Comparison of ENCODE assay signal across 9 mouse cellular contexts in the genomic region with DNA sequence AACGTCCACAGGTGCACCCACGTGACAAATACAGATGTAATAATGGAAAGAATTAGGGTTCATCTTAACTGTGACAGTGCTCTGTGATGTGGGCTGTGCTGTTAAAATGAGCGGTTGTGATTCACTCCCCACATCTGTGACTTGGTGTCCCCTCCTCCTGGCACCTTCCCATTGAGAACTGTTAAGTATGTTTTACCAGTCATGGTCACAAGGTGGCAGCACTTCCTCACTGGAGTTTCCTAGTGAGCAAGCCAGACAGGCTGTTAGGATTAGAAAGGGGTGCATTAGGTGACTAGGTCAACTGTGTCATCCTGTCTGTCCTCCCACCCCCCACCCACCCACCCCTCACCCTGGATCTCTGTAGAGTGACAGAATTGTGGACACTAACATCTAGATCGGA. TPM values are rescaled to one million over a fixed set of nuclear protein-coding genes. Genes with fewer than 3 reads are reported as not detected.
DNase-seq lines count a peak whose midpoint lies in the region; ATAC-seq and TF ChIP-seq lines count a peak whose summit lies in the region.
"Had no signal": no experiment of that assay in that cellular context is flagged by ENCODE, and none has a peak within 500 bp of the region (broad histone marks: within the 10 kb centered on the region; RNA-seq: fewer than 3 reads in every experiment).

No protein-coding gene starts in this region.

- peak; percentile 49; the same call in 1 of the 2 replicates for ATAC-seq in liver, postnatal 0 days
- ATAC-seq in neutrophil, adult 5-6 weeks (ENCODE audit: extremely low read depth, insufficient number of reproducible peaks, low FRiP score, poor library complexity, severe bottlenecking): peak; percentile 91

- no peak overlapping the region for H3K4me2 ChIP-seq in liver, postnatal 0 days (ENCODE audit: low read depth, low read length)
- H3K4me2 ChIP-seq: heart, embryonic 13.5 days had no signal

- no peak for TF ChIP-seq EP300 in liver, postnatal 0 days (IDR thresholded peaks at IDR 0.05; ENCODE audit: low read depth)

- no peaks in the 10 kb centered on the region for H3K36me3 ChIP-seq in C2C12 (ENCODE audit: control insufficient read depth, insufficient read depth)
- no peaks in the 10 kb centered on the region for H3K36me3 ChIP-seq in liver, postnatal 0 days (replicated peaks; ENCODE audit: insufficient read depth, low read length)
- no peaks in the 10 kb centered on the region for H3K36me3 ChIP-seq in thymus, adult 2 months (ENCODE audit: control insufficient read depth, insufficient read depth, low read length)
- H3K36me3 ChIP-seq: heart, embryonic 13.5 days had no signal

- H3K27ac ChIP-seq in liver, postnatal 0 days (ENCODE audit: low read depth): no peak overlapping the region
- no peak overlapping the region for H3K27ac ChIP-seq in thymus, adult 2 months (ENCODE audit: control insufficient read depth, insufficient read depth, low read length)
- H3K27ac ChIP-seq: heart, embryonic 13.5 days had no signal

- H3K79me3 ChIP-seq in C2C12 (ENCODE audit: low read depth): no peaks in the 10 kb centered on the region

- H3K4me3 ChIP-seq in C2C12 (ENCODE audit: insufficient read depth, poor library complexity, severe bottlenecking): no peak overlapping the region
- H3K4me3 ChIP-seq in liver, postnatal 0 days (ENCODE audit: low read depth, low read length): no peak overlapping the region
- H3K4me3 ChIP-seq in thymus, adult 2 months (ENCODE audit: control insufficient read depth, insufficient read depth, low read length): no peak overlapping the region
- H3K4me3 ChIP-seq: heart, embryonic 13.5 days had no signal

- H3K9ac ChIP-seq in liver, postnatal 0 days (replicated peaks): no peak overlapping the region
- H3K9ac ChIP-seq: heart, embryonic 13.5 days had no signal

- H3K4me1 ChIP-seq in liver, postnatal 0 days (ENCODE audit: insufficient read depth): peaks cover 5% of the 10 kb centered on the region; the same call in 1 of the 2 replicates
- H3K4me1 ChIP-seq in thymus, adult 2 months (replicated peaks; ENCODE audit: control insufficient read depth, insufficient read depth, low read length): no peaks in the 10 kb centered on the region
- H3K4me1 ChIP-seq: heart, embryonic 13.5 days had no signal

- TF ChIP-seq CTCF in C2C12 (IDR thresholded peaks at IDR 0.05; ENCODE audit: control insufficient read depth, insufficient read depth, insufficient read length): peak; percentile 10
- TF ChIP-seq CTCF in liver, postnatal 0 days (IDR thresholded peaks at IDR 0.05; ENCODE audit: low read depth): peak; percentile 91
- TF ChIP-seq CTCF in thymus, adult 2 months (IDR thresholded peaks at IDR 0.05; ENCODE audit: borderline replicate concordance, control insufficient read depth, extremely low read depth, insufficient read depth, low read length, poor library complexity): no peak

- H3K9me3 ChIP-seq in liver, postnatal 0 days (ENCODE audit: low read length): no peaks in the 10 kb centered on the region
- H3K9me3 ChIP-seq: heart, embryonic 13.5 days had no signal

- no peaks in the 10 kb centered on the region for H3K79me2 ChIP-seq in C2C12 (ENCODE audit: control insufficient read depth, insufficient read depth)

- no peaks in the 10 kb centered on the region for H3K27me3 ChIP-seq in C2C12 (ENCODE audit: control insufficient read depth, insufficient read depth, insufficient read length)
- H3K27me3 ChIP-seq in liver, postnatal 0 days (ENCODE audit: insufficient read depth, low read length): no peaks in the 10 kb centered on the region
- H3K27me3 ChIP-seq in thymus, adult 2 months (ENCODE audit: control insufficient read depth, insufficient read depth, low read length): no peaks in the 10 kb centered on the region

- peak; percentile 76 for DNase-seq in adrenal gland, adult 2 months
- DNase-seq in embryo, embryonic 11.5 days (ENCODE audit: low read depth, low spot score): peak; percentile 64
- peak; percentile 53 to 79 for DNase-seq in heart, adult 9 months (ENCODE audit: low spot score in 2 of 2)
- DNase-seq in kidney, postnatal 36 days: peak; percentile 78 to 91
- DNase-seq in liver, postnatal 0 days: peak; percentile 86
- peak; percentile 82 for DNase-seq in thymus, adult 2 months

- H3ac ChIP-seq in C2C12 (ENCODE audit: control insufficient read depth, insufficient read length, low read depth): no peak overlapping the region

- TF ChIP-seq POLR2A in thymus, adult 2 months (IDR thresholded peaks at IDR 0.05; ENCODE audit: control insufficient read depth, extremely low read depth, insufficient read depth, low read length, poor library complexity): no peak

- WGBS in liver, postnatal 0 days (ENCODE audit: insufficient replicate concordance): 42% methylated on average over 4 of the region's 4 CpGs
- WGBS in thymus, adult 2 months: 32% methylated on average over 4 of the region's 4 CpGs

TF ChIP-seq in C2C12, 6 proteins besides CTCF, POLR2A, EP300 and RAD21:
- TF ChIP-seq USF1 (IDR thresholded peaks at IDR 0.05; ENCODE audit: low read depth): no peak
- TF ChIP-seq MYOG (IDR thresholded peaks at IDR 0.05; ENCODE audit: control insufficient read depth, extremely low read depth, insufficient read length): no peak
- TF ChIP-seq FOSL1 (IDR thresholded peaks at IDR 0.05; ENCODE audit: insufficient read depth, low read length, poor library complexity, severe bottlenecking): no peak
- TF ChIP-seq MYOD1 (IDR thresholded peaks at IDR 0.05; ENCODE audit: control insufficient read depth, insufficient read length, low read depth): no peak
- no peak for TF ChIP-seq CEBPB (IDR thresholded peaks at IDR 0.05; ENCODE audit: low read depth)
- no peak for TF ChIP-seq MAX (IDR thresholded peaks at IDR 0.05)

RNA-seq across cellular contexts. Expression of gene Cxcl17, which starts 11.7 kb away (rescaled TPM):
- polyA plus RNA-seq in C2C12 (2012; fragmentation: generic; extraction: Trizol): not detected
- not detected for total RNA-seq in adrenal gland, adult 2 months (2021)
- not detected in 2 replicates for polyA plus RNA-seq in adrenal gland, adult 2 months (2012; rRNA removed)
- polyA plus RNA-seq in liver, postnatal 0 days (2015; fragmentation: Nextera tagmentation; extraction: Ambion mirVana): not detected in 2 replicates
- total RNA-seq in neutrophil, adult 5-6 weeks (2017): not detected in 2 replicates
- 0.56 and 1.2 TPM in 2 replicates for polyA plus RNA-seq in thymus, adult 2 months (2012; rRNA removed)

RNA-seq across cellular contexts. Expression of gene Lipe, which starts 25.9 kb away (rescaled TPM):
- 3.0 TPM for polyA plus RNA-seq in C2C12 (2012; fragmentation: generic; extraction: Trizol)
- 100 to 1,000 TPM; 372 to 462 TPM for total RNA-seq in adrenal gland, adult 2 months (2021)
- polyA plus RNA-seq in adrenal gland, adult 2 months (2012; rRNA removed): 471 and 632 TPM in 2 replicates
- 5.2 and 5.5 TPM in 2 replicates for polyA plus RNA-seq in liver, postnatal 0 days (2015; fragmentation: Nextera tagmentation; extraction: Ambion mirVana)
- total RNA-seq in neutrophil, adult 5-6 weeks (2017): 26.2 and 29.1 TPM in 2 replicates
- 75.3 and 91.6 TPM in 2 replicates for polyA plus RNA-seq in thymus, adult 2 months (2012; rRNA removed)

RNA-seq across cellular contexts. Expression of gene Ceacam1, which starts 53.0 kb away (rescaled TPM):
- polyA plus RNA-seq in C2C12 (2012; fragmentation: generic; extraction: Trizol): 0.06 TPM
- total RNA-seq in adrenal gland, adult 2 months (2021): 10 to 100 TPM in 1 of 2 experiments, 1 to 10 TPM in 1; 8.4 to 45.0 TPM
- polyA plus RNA-seq in adrenal gland, adult 2 months (2012; rRNA removed): 5.9 and 9.5 TPM in 2 replicates
- 24.3 and 27.3 TPM in 2 replicates for polyA plus RNA-seq in liver, postnatal 0 days (2015; fragmentation: Nextera tagmentation; extraction: Ambion mirVana)
- 74.9 and 85.3 TPM in 2 replicates for total RNA-seq in neutrophil, adult 5-6 weeks (2017)
- 5.0 and 5.8 TPM in 2 replicates for polyA plus RNA-seq in thymus, adult 2 months (2012; rRNA removed)

RNA-seq across cellular contexts. Expression of gene Cnfn, which starts 54.9 kb away (rescaled TPM):
- 0.08 TPM for polyA plus RNA-seq in C2C12 (2012; fragmentation: generic; extraction: Trizol)
- not detected for total RNA-seq in adrenal gland, adult 2 months (2021)
- 1.8 TPM in 1 of 2 replicates, not detected in the other for polyA plus RNA-seq in adrenal gland, adult 2 months (2012; rRNA removed)
- not detected in 2 replicates for polyA plus RNA-seq in liver, postnatal 0 days (2015; fragmentation: Nextera tagmentation; extraction: Ambion mirVana)
- total RNA-seq in neutrophil, adult 5-6 weeks (2017): not detected in 2 replicates
- polyA plus RNA-seq in thymus, adult 2 months (2012; rRNA removed): 13.4 and 20.6 TPM in 2 replicates
- polyA plus RNA-seq: heart, embryonic 13.5 days had no signal

Comparison
In these comparisons a context has a peak if more than half of its experiments do, and no peak if none do; other contexts are left out.
1. RNA of gene Lipe, which starts 25.9 kb away (polyA plus RNA-seq): 471 to 632 TPM in adrenal gland, adult 2 months and 75.3 to 91.6 TPM in thymus, adult 2 months; 5.2 to 5.5 TPM in liver, postnatal 0 days and 3.0 TPM in C2C12 (single experiment); every median in the first group is over 10 times any median in the second.
2. Peak in every context shown above with its lines, with median percentiles within 50 percentile points of each other: DNase-seq.